Mouse (Mus musculus) lung, embryonic 16.5 days (tissue): ENCODE results near the gene Ap1g2. TPM values are rescaled to one million over a fixed set of nuclear protein-coding genes. Genes with fewer than 3 reads are reported as not detected.

Experiments used
- ATAC-seq: fragments of 200-750 bp; cut with Nextera tagmentation; 2 replicates; pipeline ENCODE4 v1.8.0; 2017; ENCODE audit warnings: low read depth, mild to moderate bottlenecking, moderate library complexity
- H3K27ac ChIP-seq: fragments of 300-500 bp; sonication (generic); 2 replicates; pipeline ENCODE4 v1.5.1; 2014; ENCODE audit warnings: mild to moderate bottlenecking, control low read depth, low read length
- H3K27me3 ChIP-seq: fragments of 300-500 bp; sonication (generic); 2 replicates; pipeline ENCODE4 v1.6.1; 2014; ENCODE audit warnings: low read depth, low read length, mixed read lengths; ENCODE audit not compliant: control insufficient read depth, insufficient read depth
- H3K36me3 ChIP-seq: fragments of 300-500 bp; sonication (generic); 2 replicates; pipeline ENCODE4 v1.6.1; 2014; ENCODE audit warnings: low read length; ENCODE audit not compliant: control insufficient read depth, insufficient read depth
- H3K4me1 ChIP-seq: fragments of 300-500 bp; sonication (generic); replicated peaks from 2 replicates; pipeline ENCODE4 v1.6.1; 2014; ENCODE audit warnings: low read length, mixed read lengths; ENCODE audit not compliant: control insufficient read depth, insufficient read depth
- H3K4me2 ChIP-seq: fragments of 300-500 bp; sonication (generic); 2 replicates; pipeline ENCODE4 v1.6.1; 2014; ENCODE audit warnings: low read depth, low read length, control low read depth
- H3K4me3 ChIP-seq: fragments of 300-500 bp; sonication (generic); 2 replicates; pipeline ENCODE4 v1.5.1; 2014; ENCODE audit warnings: mild to moderate bottlenecking, low read length, control low read depth
- H3K9ac ChIP-seq: fragments of 300-500 bp; sonication (generic); 2 replicates; pipeline ENCODE4 v1.6.1; 2014; ENCODE audit warnings: low read length, control low read depth
- H3K9me3 ChIP-seq: fragments of 300-500 bp; sonication (generic); 2 replicates; pipeline ENCODE4 v1.6.1; 2016; ENCODE audit warnings: low read length; ENCODE audit not compliant: control insufficient read depth
- WGBS: fragments of 180-500 bp; shearing (Covaris S2); extraction: QIAGEN DNeasy Blood & Tissue Kit; methylation state at CpG from one replicate; pipeline ENCODE4 v1.1.7; 2014; 5-methylcytosine and 5-hydroxymethylcytosine counted together
- polyA plus RNA-seq: library from polyadenylated mRNA; unstranded; fragments of >200 nt; fragmentation: Nextera tagmentation; extraction: Ambion mirVana; gene quantifications from 2 replicates; pipeline ENCODE4 v1.2.1, GENCODE M21; 2015

Ap1g2 gene
- polyA plus RNA-seq, 1 experiment from 2014 or later: 23.2 TPM

GRCm38 (mm10) chr14:55135676-55136075 lies 29.3 kb upstream of the Ap1g2 start:
- Histone ChIP-seq H3K9me3 (no peaks in the 10 kb centered on the region), H3K27me3 (no peaks in the 10 kb centered on the region; the same call in 1 of the 2 replicates), H3K4me1 (no peaks in the 10 kb centered on the region), H3K36me3 (no peaks in the 10 kb centered on the region), H3K9ac (no peak overlapping the region), H3K27ac (no peak overlapping the region), H3K4me2 (no peak overlapping the region), H3K4me3 (no peak overlapping the region)
- WGBS: 71% methylated on average over 8 of the region's 8 CpGs
- ATAC-seq: no peak

GRCm38 (mm10) chr14:55126521-55126920 lies 20.1 kb upstream of the Ap1g2 start:
- no peak for ATAC-seq
- no peaks in the 10 kb centered on the region for H3K27me3 ChIP-seq
- H3K9ac ChIP-seq: no peak overlapping the region
- no peak overlapping the region for H3K4me2 ChIP-seq
- H3K36me3 ChIP-seq: no peaks in the 10 kb centered on the region
- H3K4me1 ChIP-seq: no peaks in the 10 kb centered on the region
- WGBS: 83% methylated on average over 7 of the region's 7 CpGs
- no peaks in the 10 kb centered on the region for H3K9me3 ChIP-seq
- no peak overlapping the region for H3K4me3 ChIP-seq
- no peak overlapping the region for H3K27ac ChIP-seq

GRCm38 (mm10) chr14:55125711-55126110 lies 19.3 kb upstream of the Ap1g2 start:
- Histone ChIP-seq H3K27ac (no peak overlapping the region), H3K9me3 (no peaks in the 10 kb centered on the region), H3K9ac (no peak overlapping the region), H3K27me3 (no peaks in the 10 kb centered on the region), H3K4me1 (no peaks in the 10 kb centered on the region), H3K4me2 (no peak overlapping the region), H3K36me3 (no peaks in the 10 kb centered on the region), H3K4me3 (no peak overlapping the region)
- 68% methylated on average over 5 of the region's 5 CpGs for WGBS
- ATAC-seq: no peak

- no peak for ATAC-seq
- Histone ChIP-seq H3K4me2 (peak overlapping the region; percentile 19), H3K9me3 (no peaks in the 10 kb centered on the region), H3K4me1 (no peaks in the 10 kb centered on the region), H3K4me3 (no peak overlapping the region; the same call in 1 of the 2 replicates), H3K9ac (no peak overlapping the region), H3K36me3 (no peaks in the 10 kb centered on the region), H3K27ac (no peak overlapping the region), H3K27me3 (peaks cover under 1% of the 10 kb centered on the region; the same call in 1 of the 2 replicates)
- 39% methylated on average over 8 of the region's 8 CpGs for WGBS
These were observed 16.0 kb upstream of the Ap1g2 start for GRCm38 (mm10) chr14:55122359-55122758.

- peak; percentile 85 for ATAC-seq
- H3K9me3 ChIP-seq: no peaks in the 10 kb centered on the region
- H3K4me3 ChIP-seq: no peak overlapping the region; the same call in 1 of the 2 replicates
- WGBS: 6% methylated on average over 5 of the region's 5 CpGs
- H3K27me3 ChIP-seq: peaks cover 4% of the 10 kb centered on the region; the same call in 1 of the 2 replicates
- peak overlapping the region; percentile 19 for H3K4me2 ChIP-seq
- H3K9ac ChIP-seq: no peak overlapping the region
- H3K4me1 ChIP-seq: no peaks in the 10 kb centered on the region
- H3K27ac ChIP-seq: no peak overlapping the region
- H3K36me3 ChIP-seq: no peaks in the 10 kb centered on the region
These were observed 15.6 kb upstream of the Ap1g2 start for GRCm38 (mm10) chr14:55121947-55122346.

GRCm38 (mm10) chr14:55119421-55120134 lies 13.2 kb upstream of the Ap1g2 start:
- H3K4me3 ChIP-seq: no peak overlapping the region
- H3K9ac ChIP-seq: no peak overlapping the region
- no peaks in the 10 kb centered on the region for H3K9me3 ChIP-seq
- H3K27ac ChIP-seq: no peak overlapping the region
- H3K4me1 ChIP-seq: peaks cover 18% of the 10 kb centered on the region
- no peak for ATAC-seq
- H3K4me2 ChIP-seq: no peak overlapping the region
- H3K36me3 ChIP-seq: no peaks in the 10 kb centered on the region
- peaks cover 23% of the 10 kb centered on the region for H3K27me3 ChIP-seq
- 62% methylated on average over 4 of the region's 4 CpGs for WGBS

- peaks cover 24% of the 10 kb centered on the region for H3K4me1 ChIP-seq
- H3K27ac ChIP-seq: no peak overlapping the region
- H3K9me3 ChIP-seq: no peaks in the 10 kb centered on the region
- H3K9ac ChIP-seq: no peak overlapping the region
- WGBS: 66% methylated on average over 4 of the region's 4 CpGs
- no peak for ATAC-seq
- no peaks in the 10 kb centered on the region for H3K36me3 ChIP-seq
- H3K4me2 ChIP-seq: no peak overlapping the region
- no peak overlapping the region for H3K4me3 ChIP-seq
- peaks cover 31% of the 10 kb centered on the region for H3K27me3 ChIP-seq
These were observed 12.5 kb upstream of the Ap1g2 start for GRCm38 (mm10) chr14:55118852-55119251.

- H3K9ac ChIP-seq: no peak within 1 kb of the TSS
- no peaks in the 10 kb centered on the region for H3K9me3 ChIP-seq
- peaks cover 47% of the 10 kb centered on the region for H3K27me3 ChIP-seq
- H3K36me3 ChIP-seq: no peaks in the 10 kb centered on the region
- no peak within 1 kb of the TSS for H3K27ac ChIP-seq
- ATAC-seq: no peak
- peak within 1 kb of the TSS; percentile 88 for H3K4me2 ChIP-seq
- H3K4me3 ChIP-seq: no peak within 1 kb of the TSS; the same call in 1 of the 2 replicates
- peaks cover 24% of the 10 kb centered on the region for H3K4me1 ChIP-seq
- WGBS: 6% methylated on average over 21 of the region's 21 CpGs
These were observed 10.2 kb upstream of the Ap1g2 start, which contains the start of gene Jph4 for GRCm38 (mm10) chr14:55116425-55117200. Jph4 (minus strand) TSS chr14:55116935.

- Histone ChIP-seq H3K4me1 (peaks cover 24% of the 10 kb centered on the region), H3K27ac (no peak overlapping the region), H3K9ac (no peak overlapping the region), H3K27me3 (peaks cover 52% of the 10 kb centered on the region), H3K4me2 (peak overlapping the region; percentile 88; the same call in 1 of the 2 replicates), H3K9me3 (no peaks in the 10 kb centered on the region), H3K36me3 (no peaks in the 10 kb centered on the region), H3K4me3 (peak overlapping the region; percentile 58; the same call in 1 of the 2 replicates)
- no peak for ATAC-seq
- under 1% methylated on average over 8 of the region's 8 CpGs for WGBS
These were observed 9.5 kb upstream of the Ap1g2 start for GRCm38 (mm10) chr14:55115846-55116245.
